13 mouse cellular contexts compared by ENCODE assay signal in the genomic region with DNA sequence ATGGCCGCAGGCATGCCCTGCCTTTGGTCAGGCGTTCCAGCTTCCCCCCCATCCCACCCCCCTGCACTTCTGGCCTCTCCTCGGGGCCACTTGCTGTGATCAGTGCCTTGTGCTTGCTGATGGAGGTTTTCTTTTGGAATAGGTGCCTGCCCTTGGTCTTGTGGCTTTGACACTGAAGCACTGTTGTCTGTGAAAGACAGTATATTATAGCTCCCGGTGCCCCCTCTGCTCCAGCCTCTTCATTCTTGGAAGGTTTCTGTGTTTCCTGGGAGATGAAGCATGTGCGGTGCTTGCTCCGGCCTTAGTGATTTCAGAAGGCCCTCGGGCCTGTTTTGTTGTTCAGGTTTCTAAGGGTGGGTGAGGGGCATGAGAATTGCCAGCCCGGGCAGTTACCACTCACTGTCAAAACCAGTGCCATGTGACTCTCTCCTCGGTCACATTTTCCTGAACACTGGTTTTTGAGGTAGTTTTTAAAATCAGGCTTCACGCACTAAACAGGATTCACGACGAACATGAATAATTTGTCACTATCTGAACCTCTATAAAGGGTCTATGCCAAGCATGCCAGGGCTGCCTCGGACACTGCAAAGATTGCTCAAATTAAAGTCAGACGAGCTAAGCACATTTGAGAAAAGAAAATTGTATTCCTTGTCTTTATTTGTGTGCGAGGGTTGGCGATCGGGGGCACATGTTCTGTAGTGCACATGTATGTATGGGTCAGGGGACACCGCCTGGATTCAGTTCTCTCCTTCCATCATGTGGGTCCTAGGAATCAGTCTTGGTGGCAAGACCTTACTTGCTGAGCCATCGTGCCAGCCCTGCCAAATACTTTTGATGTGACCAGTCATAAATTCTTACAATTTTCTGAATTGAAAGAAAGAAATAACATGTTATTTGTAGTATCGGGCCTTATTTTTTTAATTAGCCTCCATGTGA.
DNase-seq lines count a peak whose midpoint lies in the region; ATAC-seq and TF ChIP-seq lines count a peak whose summit lies in the region.
"Had no signal": no experiment of that assay in that cellular context is flagged by ENCODE, and none has a peak within 500 bp of the region (broad histone marks: within the 10 kb centered on the region; RNA-seq: fewer than 3 reads in every experiment).

No protein-coding gene starts in this region.

- 70% methylated on average over 20 of the region's 20 CpGs for WGBS in heart, embryonic 14.5 days
- 78% methylated on average over 20 of the region's 20 CpGs for WGBS in heart, adult 2 months
- WGBS in hindbrain, embryonic 10.5 days, result 53% methylated on average over 20 of the region's 20 CpGs
- WGBS in midbrain, embryonic 14.5 days, result 32% methylated on average over 20 of the region's 20 CpGs

- H3K4me3 ChIP-seq in heart, embryonic 14.5 days (ENCODE audit: control insufficient read depth in 1 of 2, insufficient read depth in 1 of 2, low read depth in 1 of 2, low read length in 2 of 2), result no peak overlapping the region
- H3K4me3 ChIP-seq in heart, adult 2 months, result no peak overlapping the region
- no peak overlapping the region for H3K4me3 ChIP-seq in hindbrain, embryonic 10.5 days
- no peak overlapping the region for H3K4me3 ChIP-seq in midbrain, embryonic 14.5 days (replicated peaks; ENCODE audit: low read depth, low read length)
- no peak overlapping the region for H3K4me3 ChIP-seq in layer of hippocampus, adult 2 months
- H3K4me3 ChIP-seq: liver, embryonic 15.5 days had no signal

- intact Hi-C loops in heart, adult 2 months (cut with DNase I), result no loop called here
- intact Hi-C loops in heart, postnatal 10 days (cut with DNase I), result no loop called here

- no peak overlapping the region for H3K27ac ChIP-seq in heart, embryonic 14.5 days (replicated peaks in 1 of 2; ENCODE audit: control insufficient read depth in 1 of 2, insufficient read depth in 1 of 2, low read depth in 2 of 2, low read length in 2 of 2)
- H3K27ac ChIP-seq in heart, adult 2 months, result no peak overlapping the region
- H3K27ac ChIP-seq in hindbrain, embryonic 10.5 days, result peak overlapping the region; percentile 76
- H3K27ac ChIP-seq in midbrain, embryonic 14.5 days (replicated peaks; ENCODE audit: low read depth, low read length), result peak overlapping the region; percentile 50
- H3K27ac ChIP-seq in layer of hippocampus, adult 2 months, result no peak overlapping the region
- H3K27ac ChIP-seq: liver, embryonic 15.5 days had no signal

- TF ChIP-seq EP300 in heart, adult 2 months (IDR thresholded peaks at IDR 0.05; ENCODE audit: insufficient read depth, low read depth, low read length), result no peak

- no peak for TF ChIP-seq CTCF in heart, adult 2 months (IDR thresholded peaks at IDR 0.05)
- TF ChIP-seq CTCF in layer of hippocampus, adult 2 months (conservative IDR thresholded peaks at IDR 0.05), result no peak

- peaks cover 10 to 33% of the 10 kb centered on the region in 2 experiments for H3K4me1 ChIP-seq in heart, embryonic 14.5 days (ENCODE audit: control insufficient read depth in 2 of 2, insufficient read depth in 2 of 2, low read length in 2 of 2)
- H3K4me1 ChIP-seq in heart, adult 2 months (ENCODE audit: control insufficient read depth, insufficient read depth, low read length), result peaks cover 9% of the 10 kb centered on the region
- peaks cover 47% of the 10 kb centered on the region for H3K4me1 ChIP-seq in hindbrain, embryonic 10.5 days (replicated peaks)
- H3K4me1 ChIP-seq in midbrain, embryonic 14.5 days (ENCODE audit: control insufficient read depth, insufficient read depth, low read length), result peaks cover 10% of the 10 kb centered on the region

- no peaks in the 10 kb centered on the region for H3K79me2 ChIP-seq in heart, adult 2 months (replicated peaks; ENCODE audit: control insufficient read depth, insufficient read depth, low read length)

- H3K4me2 ChIP-seq in heart, embryonic 14.5 days (ENCODE audit: low read length), result no peak overlapping the region
- H3K4me2 ChIP-seq in midbrain, embryonic 14.5 days (ENCODE audit: low read length), result no peak overlapping the region
- H3K4me2 ChIP-seq: liver, embryonic 15.5 days had no signal

- DNase-seq in heart, adult 2 months, result no peak
- peak; percentile 70 for DNase-seq in embryo, embryonic 10 days (ENCODE audit: low spot score)
- DNase-seq in hindbrain, embryonic 10.5 days (ENCODE audit: low spot score), result peak; percentile 62
- peak; percentile 73 for DNase-seq in midbrain, embryonic 14.5 days
- DNase-seq in frontal cortex, postnatal 25 days (ENCODE audit: low spot score in 2 of 2), result no peak
- DNase-seq in layer of hippocampus, adult 2 months (ENCODE audit: low spot score in 2 of 2), result no peak
- DNase-seq in heart, postnatal 10 days, result no peak
- DNase-seq: adrenal gland, postnatal 25 days; cerebellum, adult 9-10 months; heart, postnatal 36 days; right cerebral cortex, adult 18-20 months had no signal

- no peaks in the 10 kb centered on the region for H3K36me3 ChIP-seq in heart, embryonic 14.5 days (ENCODE audit: control insufficient read depth, insufficient read depth, low read length)
- H3K36me3 ChIP-seq in heart, adult 2 months (ENCODE audit: control insufficient read depth, insufficient read depth, low read length), result peaks cover 7% of the 10 kb centered on the region; the same call in 1 of the 2 replicates
- peaks cover 14% of the 10 kb centered on the region for H3K36me3 ChIP-seq in hindbrain, embryonic 10.5 days
- no peaks in the 10 kb centered on the region for H3K36me3 ChIP-seq in midbrain, embryonic 14.5 days (ENCODE audit: control insufficient read depth, insufficient read depth, low read length)
- H3K36me3 ChIP-seq: liver, embryonic 15.5 days had no signal

- no peaks in the 10 kb centered on the region for H3K27me3 ChIP-seq in heart, embryonic 14.5 days (ENCODE audit: control insufficient read depth, insufficient read depth, low read length)
- no peaks in the 10 kb centered on the region for H3K27me3 ChIP-seq in heart, adult 2 months (ENCODE audit: control insufficient read depth, insufficient read depth, low read length)
- H3K27me3 ChIP-seq in hindbrain, embryonic 10.5 days (ENCODE audit: insufficient read depth, poor library complexity, severe bottlenecking), result no peaks in the 10 kb centered on the region
- no peaks in the 10 kb centered on the region for H3K27me3 ChIP-seq in midbrain, embryonic 14.5 days (ENCODE audit: control insufficient read depth, insufficient read depth, low read length)
- H3K27me3 ChIP-seq: liver, embryonic 15.5 days had no signal

- no peaks in the 10 kb centered on the region for H3K9me3 ChIP-seq in heart, embryonic 14.5 days (ENCODE audit: control insufficient read depth, low read length)
- H3K9me3 ChIP-seq in hindbrain, embryonic 10.5 days, result peaks cover 7% of the 10 kb centered on the region; the same call in 1 of the 2 replicates
- H3K9me3 ChIP-seq in midbrain, embryonic 14.5 days (ENCODE audit: control insufficient read depth, low read length), result no peaks in the 10 kb centered on the region
- H3K9me3 ChIP-seq: liver, embryonic 15.5 days had no signal

- no peak for ATAC-seq in heart, embryonic 14.5 days (ENCODE audit: insufficient number of reproducible peaks, insufficient read depth, low FRiP score, low read depth)
- peak; percentile 78 for ATAC-seq in midbrain, embryonic 14.5 days (ENCODE audit: low FRiP score, low TSS enrichment)

- peak overlapping the region; percentile 21; the same call in 1 of the 2 replicates for H3K9ac ChIP-seq in heart, embryonic 14.5 days (ENCODE audit: low read length)
- H3K9ac ChIP-seq in heart, adult 2 months (ENCODE audit: low read depth, low read length), result no peak overlapping the region
- no peak overlapping the region for H3K9ac ChIP-seq in midbrain, embryonic 14.5 days (replicated peaks; ENCODE audit: low read length)
- H3K9ac ChIP-seq: liver, embryonic 15.5 days had no signal

- TF ChIP-seq POLR2A in heart, adult 2 months (IDR thresholded peaks at IDR 0.05; ENCODE audit: insufficient read depth, low read depth, low read length), result no peak

Comparison
In these comparisons a context has a peak if more than half of its experiments do, and no peak if none do; other contexts are left out.
1. H3K27ac ChIP-seq: peak in hindbrain, embryonic 10.5 days (single experiment) and midbrain, embryonic 14.5 days (single experiment); none in heart, embryonic 14.5 days (0 of 2), heart, adult 2 months (single experiment) and layer of hippocampus, adult 2 months (single experiment).
2. DNase-seq: peak in embryo, embryonic 10 days (single experiment), hindbrain, embryonic 10.5 days (single experiment) and midbrain, embryonic 14.5 days (single experiment); none in heart, adult 2 months (0 of 2), frontal cortex, postnatal 25 days (0 of 2), layer of hippocampus, adult 2 months (0 of 2) and heart, postnatal 10 days (0 of 2).